Mouse (Mus musculus): ENCODE results near the gene Ada. TPM values are rescaled to one million over a fixed set of nuclear protein-coding genes. Genes with fewer than 3 reads are reported as not detected.
"Not testable (repeated sequence)": the region's sequence is repeated elsewhere in the genome, so short reads cannot be mapped to it uniquely, and the experiment has no call there.

Gene Ada
- polyA plus RNA-seq, 1 experiment from 2014 or later = 12.2 TPM

- DNase-seq (ENCODE audit: low spot score) = no peak
Measured at GRCm38 (mm10) chr2:163689771-163690170, 60.3 kb downstream of the Ada start.

GRCm38 (mm10) chr2:163688377-163688776 lies 61.7 kb downstream of the Ada start:
- not testable (repeated sequence) for H3K4me1 ChIP-seq, H3K27ac ChIP-seq

More at GRCm38 (mm10) chr2:163689771-163690170, 60.3 kb downstream of the Ada start:
- Histone ChIP-seq H3K4me3 (no peak overlapping the region), H3K27ac (no peak overlapping the region), H3K36me3 (no peaks in the 10 kb centered on the region; the same call in 1 of the 2 replicates), H3K4me1 (peaks cover 17% of the 10 kb centered on the region), H3K9me3 (replicated peaks) (no peaks in the 10 kb centered on the region), H3K27me3 (ENCODE audit: low read depth, poor library complexity, severe bottlenecking) (no peaks in the 10 kb centered on the region)
- 96% methylated on average over 3 of the region's 3 CpGs for WGBS

GRCm38 (mm10) chr2:163686886-163687285 lies 63.2 kb downstream of the Ada start:
- no peaks in the 10 kb centered on the region for H3K9me3 ChIP-seq (replicated peaks)
- H3K27ac ChIP-seq = no peak overlapping the region
- H3K36me3 ChIP-seq = no peaks in the 10 kb centered on the region
- DNase-seq (ENCODE audit: low spot score) = no peak
- peaks cover 8% of the 10 kb centered on the region for H3K4me1 ChIP-seq
- no peaks in the 10 kb centered on the region for H3K27me3 ChIP-seq (ENCODE audit: low read depth, poor library complexity, severe bottlenecking)
- WGBS = 71% methylated on average over 3 of the region's 3 CpGs
- H3K4me3 ChIP-seq = no peak overlapping the region

More at GRCm38 (mm10) chr2:163688377-163688776, 61.7 kb downstream of the Ada start:
- not testable (repeated sequence) for DNase-seq (ENCODE audit: low spot score); H3K4me3 ChIP-seq; H3K27me3 ChIP-seq (ENCODE audit: low read depth, poor library complexity, severe bottlenecking); H3K9me3 ChIP-seq (replicated peaks); H3K36me3 ChIP-seq
- 100% methylated on average over 1 of the region's 1 CpGs for WGBS

GRCm38 (mm10) chr2:163686233-163686632 lies 63.8 kb downstream of the Ada start:
- H3K4me3 ChIP-seq = no peak overlapping the region
- no peak for DNase-seq (ENCODE audit: low spot score)
- H3K9me3 ChIP-seq (replicated peaks) = no peaks in the 10 kb centered on the region
- H3K27me3 ChIP-seq (ENCODE audit: low read depth, poor library complexity, severe bottlenecking) = no peaks in the 10 kb centered on the region
- H3K27ac ChIP-seq = no peak overlapping the region
- peaks cover 8% of the 10 kb centered on the region for H3K4me1 ChIP-seq
- H3K36me3 ChIP-seq = no peaks in the 10 kb centered on the region
- 87% methylated on average over 5 of the region's 5 CpGs for WGBS

- Histone ChIP-seq H3K27me3 (ENCODE audit: low read depth, poor library complexity, severe bottlenecking) (no peaks in the 10 kb centered on the region), H3K36me3 (no peaks in the 10 kb centered on the region), H3K9me3 (replicated peaks) (no peaks in the 10 kb centered on the region), H3K27ac (no peak overlapping the region), H3K4me3 (no peak overlapping the region), H3K4me1 (peaks cover 8% of the 10 kb centered on the region)
- no peak for DNase-seq (ENCODE audit: low spot score)
- 74% methylated on average over 6 of the region's 6 CpGs for WGBS
Measured at GRCm38 (mm10) chr2:163685761-163686200, 64.3 kb downstream of the Ada start.

GRCm38 (mm10) chr2:163685287-163685686 lies 64.8 kb downstream of the Ada start:
- Histone ChIP-seq H3K9me3 (replicated peaks) (no peaks in the 10 kb centered on the region), H3K4me1 (peaks cover 4% of the 10 kb centered on the region; the same call in 1 of the 2 replicates), H3K4me3 (no peak overlapping the region), H3K27me3 (ENCODE audit: low read depth, poor library complexity, severe bottlenecking) (no peaks in the 10 kb centered on the region), H3K36me3 (no peaks in the 10 kb centered on the region), H3K27ac (no peak overlapping the region)
- DNase-seq (ENCODE audit: low spot score) = no peak
- 74% methylated on average over 4 of the region's 4 CpGs for WGBS

- WGBS = 97% methylated on average over 2 of the region's 2 CpGs
- Histone ChIP-seq H3K27ac (no peak overlapping the region), H3K4me1 (peaks cover 4% of the 10 kb centered on the region; the same call in 1 of the 2 replicates), H3K4me3 (no peak overlapping the region), H3K27me3 (ENCODE audit: low read depth, poor library complexity, severe bottlenecking) (no peaks in the 10 kb centered on the region), H3K36me3 (no peaks in the 10 kb centered on the region), H3K9me3 (replicated peaks) (no peaks in the 10 kb centered on the region)
- DNase-seq (ENCODE audit: low spot score) = no peak
Measured at GRCm38 (mm10) chr2:163682344-163682743, 67.7 kb downstream of the Ada start.

GRCm38 (mm10) chr2:163676745-163677144 lies 73.3 kb downstream of the Ada start:
- H3K36me3 ChIP-seq = no peaks in the 10 kb centered on the region
- 99% methylated on average over 3 of the region's 3 CpGs for WGBS
- H3K9me3 ChIP-seq (replicated peaks) = no peaks in the 10 kb centered on the region
- no peak for DNase-seq (ENCODE audit: low spot score)
- no peak overlapping the region for H3K27ac ChIP-seq
- no peaks in the 10 kb centered on the region for H3K27me3 ChIP-seq (ENCODE audit: low read depth, poor library complexity, severe bottlenecking)
- no peak overlapping the region for H3K4me3 ChIP-seq
- H3K4me1 ChIP-seq = peaks cover 11% of the 10 kb centered on the region

Other genes starting within 250 kb of the Ada start
- gene Hnf4a, start 243.4 kb downstream of the Ada start, polyA plus RNA-seq (2016; fragmentation: Nextera tagmentation; extraction: Ambion mirVana) = 0.06 TPM in 1 of 2 replicates, not detected in the other
- gene Ttpal, start 147.9 kb downstream of the Ada start, polyA plus RNA-seq (2016; fragmentation: Nextera tagmentation; extraction: Ambion mirVana) = 29.5 and 37.4 TPM in 2 replicates
- 17.3 and 20.4 TPM in 2 replicates for gene Serinc3, start 105.1 kb downstream of the Ada start, polyA plus RNA-seq (2016; fragmentation: Nextera tagmentation; extraction: Ambion mirVana)
- gene Pkig, start 91.9 kb downstream of the Ada start, polyA plus RNA-seq (2016; fragmentation: Nextera tagmentation; extraction: Ambion mirVana) = 191 and 204 TPM in 2 replicates
- 0.25 and 0.61 TPM in 2 replicates for gene Ccn5, start 70.6 kb upstream of the Ada start, polyA plus RNA-seq (2016; fragmentation: Nextera tagmentation; extraction: Ambion mirVana)
- gene Kcnk15, start 103.4 kb upstream of the Ada start, polyA plus RNA-seq (2016; fragmentation: Nextera tagmentation; extraction: Ambion mirVana) = not detected in 2 replicates
- 0.06 and 0.24 TPM in 2 replicates for gene Rims4, start 168.4 kb upstream of the Ada start, polyA plus RNA-seq (2016; fragmentation: Nextera tagmentation; extraction: Ambion mirVana)
- gene Ywhab, start 244.7 kb upstream of the Ada start, polyA plus RNA-seq (2016; fragmentation: Nextera tagmentation; extraction: Ambion mirVana) = 307 and 327 TPM in 2 replicates